Mouse (Mus musculus) regulatory T cell (primary cell): Measurements from ENCODE around the gene Hoxc5.

Source experiments
- in situ Hi-C: fragments of 300-600 bp; cut with MboI, MseI; formaldehyde crosslinking; loops from one replicate; pipeline ENCODE4 v1.15.1; 2025; ENCODE audit warnings: high pct_unique_total_duplicates

Gene Hoxc5

DNA sequence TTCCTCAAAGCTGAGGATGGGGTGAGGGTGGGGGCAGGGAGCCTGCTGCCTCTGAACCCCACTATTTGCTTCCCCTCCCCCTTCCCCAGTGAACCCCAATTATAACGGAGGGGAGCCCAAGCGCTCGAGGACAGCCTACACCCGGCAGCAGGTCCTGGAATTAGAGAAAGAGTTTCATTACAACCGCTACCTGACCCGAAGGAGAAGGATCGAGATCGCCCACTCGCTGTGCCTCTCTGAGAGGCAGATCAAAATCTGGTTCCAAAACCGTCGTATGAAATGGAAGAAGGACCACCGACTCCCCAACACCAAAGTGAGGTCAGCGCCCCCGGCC lies 68.3 kb downstream of the Hoxc5 start:
- in situ Hi-C loops = no loop called here

DNA sequence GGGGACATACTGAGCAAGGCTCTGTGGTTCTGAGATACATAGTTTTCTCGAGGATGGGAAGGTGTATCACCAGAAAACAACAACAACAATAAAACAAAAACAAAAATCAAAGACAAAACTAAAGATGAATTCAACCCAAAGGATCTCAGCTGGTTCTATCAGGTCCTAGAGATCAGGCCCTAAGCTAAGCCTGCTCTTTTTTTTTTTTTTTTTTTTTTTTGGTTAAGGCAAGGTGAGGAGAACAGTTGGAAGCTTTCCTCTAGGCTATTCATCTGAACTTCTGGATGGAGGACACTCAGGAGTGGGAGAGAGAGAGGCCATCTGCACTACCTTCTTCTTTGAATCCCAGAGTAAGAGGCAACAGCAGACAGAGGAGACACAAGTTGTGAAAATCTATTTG lies 70.3 kb downstream of the Hoxc5 start:
- in situ Hi-C loops = no loop called here

DNA sequence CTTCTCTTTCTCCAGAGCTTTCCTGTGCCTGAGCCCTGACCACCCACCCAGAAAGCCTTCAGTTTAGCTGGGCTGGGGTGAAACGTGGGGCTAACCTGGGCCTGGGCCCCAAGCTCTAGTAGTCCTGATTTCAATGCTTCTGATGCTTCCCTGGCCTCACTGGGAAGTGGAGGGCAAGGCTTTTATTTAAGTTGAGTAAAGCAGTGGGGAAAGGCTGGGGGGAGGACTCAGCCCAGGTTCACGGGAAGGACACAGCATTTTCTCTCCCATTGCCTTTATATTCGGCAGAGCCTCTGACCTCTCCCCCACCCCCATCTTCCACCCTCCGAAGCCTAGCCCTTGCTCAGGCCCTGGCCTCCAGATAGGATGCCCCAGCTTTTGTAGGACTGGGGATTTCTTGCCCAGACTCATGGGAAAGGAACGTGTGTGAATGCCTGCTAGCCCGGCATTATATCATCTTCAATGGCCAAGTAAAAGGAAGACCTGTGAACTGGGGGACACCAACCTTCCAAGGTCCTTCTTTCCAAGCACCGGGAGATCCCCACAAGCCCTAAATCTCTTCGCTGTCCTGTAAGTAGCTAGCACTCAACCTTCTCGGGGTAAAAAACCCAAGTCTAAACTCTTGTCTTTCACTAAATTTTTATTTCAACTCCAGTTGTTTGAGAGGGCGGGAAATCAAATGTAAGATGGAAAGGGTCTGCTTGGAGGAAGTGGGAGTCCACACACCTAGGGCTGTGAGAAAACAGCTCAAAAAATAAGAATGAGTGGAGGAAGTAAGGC lies 71.6 kb downstream of the Hoxc5 start:
- in situ Hi-C loops = no loop called here

GRCm38 (mm10) chr15:103039609-103040008 lies 72.4 kb downstream of the Hoxc5 start:
- in situ Hi-C loops = no loop called here

DNA sequence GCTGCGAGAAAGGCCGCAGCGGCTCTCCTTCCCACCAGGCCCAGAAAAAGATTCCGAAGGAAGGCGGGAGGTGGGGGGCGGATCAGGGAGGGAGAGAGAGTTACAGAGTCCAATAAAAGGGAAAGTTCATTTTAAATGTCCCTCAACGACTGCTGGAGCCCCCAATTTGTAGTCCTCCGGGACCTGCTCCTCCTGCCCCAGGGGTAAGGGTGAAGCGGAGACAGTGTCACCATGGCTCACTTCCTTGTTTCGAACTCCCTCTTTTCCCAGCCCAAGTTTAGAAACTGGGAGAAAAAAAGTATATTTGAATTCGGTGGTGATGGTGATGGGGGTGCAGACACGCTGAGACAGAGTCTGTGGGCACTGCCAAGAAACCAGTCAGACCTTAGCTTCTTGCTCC lies 73.4 kb downstream of the Hoxc5 start:
- in situ Hi-C loops = no loop called here

DNA sequence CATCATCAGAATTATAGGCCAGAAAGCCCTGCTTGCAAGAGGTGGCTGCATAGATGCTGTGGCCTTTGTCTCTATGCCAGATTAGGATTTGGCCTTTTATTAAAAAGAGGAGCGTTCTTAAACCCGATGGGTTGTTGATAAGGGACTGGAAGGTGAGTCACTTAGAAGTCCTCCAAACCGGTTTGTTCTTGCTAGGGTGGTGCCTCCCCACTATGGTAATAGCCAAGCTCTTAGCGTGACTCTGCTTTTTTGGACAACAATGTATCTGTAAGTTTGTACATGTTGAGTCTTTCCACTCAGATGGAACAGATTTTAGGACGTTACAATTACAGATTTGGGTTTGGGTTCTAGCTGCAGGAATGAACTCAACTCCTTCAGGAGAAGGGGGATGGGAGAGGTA lies 74.4 kb downstream of the Hoxc5 start:
- in situ Hi-C loops = no loop called here

GRCm38 (mm10) chr15:103042209-103042608 lies 75.0 kb downstream of the Hoxc5 start:
- in situ Hi-C loops = no loop called here

DNA sequence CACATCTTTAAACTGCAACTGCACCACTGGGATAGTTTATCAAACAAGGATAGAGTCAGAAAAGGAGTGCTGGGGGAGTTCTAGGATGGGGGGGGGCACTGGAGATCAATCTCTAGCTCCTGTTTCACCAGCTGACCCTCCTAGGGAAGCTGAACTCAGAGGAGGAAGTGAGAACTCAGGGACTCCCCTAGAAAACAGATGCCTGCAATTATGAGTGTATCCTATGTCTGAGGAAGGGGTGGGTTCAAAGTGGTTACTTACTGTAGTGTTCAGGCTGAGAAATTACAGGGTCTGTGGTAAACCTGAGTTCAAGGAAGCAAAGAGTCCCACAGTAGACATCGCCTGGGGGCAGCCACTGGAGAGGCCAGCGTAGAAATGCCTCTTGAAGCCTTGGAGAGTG lies 84.4 kb downstream of the Hoxc5 start:
- in situ Hi-C loops = loop anchor here (10.0 kb wide), 1 partner anchor 277 kb away; no protein-coding TSS in a partner anchor

DNA sequence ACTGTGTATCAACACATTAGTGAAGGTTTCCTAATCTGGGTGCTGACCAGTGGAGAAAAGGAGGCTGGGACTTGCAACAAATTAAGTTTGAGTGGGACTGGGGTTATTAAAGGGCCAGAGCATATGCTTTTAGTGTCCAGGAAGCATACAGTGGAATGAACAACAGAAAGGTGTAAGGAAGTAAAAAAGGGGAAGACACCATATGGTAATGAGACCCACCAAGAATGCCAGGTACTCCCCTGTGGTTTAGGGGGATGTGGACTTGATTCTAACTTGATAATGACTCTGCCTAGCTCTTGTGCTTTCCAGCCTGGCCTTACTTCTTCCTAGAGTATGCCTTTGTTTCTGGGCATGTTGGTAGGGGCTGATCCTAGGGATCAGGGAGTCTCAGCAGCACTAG lies 86.0 kb downstream of the Hoxc5 start:
- in situ Hi-C loops = loop anchor here (10.0 kb wide), 1 partner anchor 278 kb away; no protein-coding TSS in a partner anchor

DNA sequence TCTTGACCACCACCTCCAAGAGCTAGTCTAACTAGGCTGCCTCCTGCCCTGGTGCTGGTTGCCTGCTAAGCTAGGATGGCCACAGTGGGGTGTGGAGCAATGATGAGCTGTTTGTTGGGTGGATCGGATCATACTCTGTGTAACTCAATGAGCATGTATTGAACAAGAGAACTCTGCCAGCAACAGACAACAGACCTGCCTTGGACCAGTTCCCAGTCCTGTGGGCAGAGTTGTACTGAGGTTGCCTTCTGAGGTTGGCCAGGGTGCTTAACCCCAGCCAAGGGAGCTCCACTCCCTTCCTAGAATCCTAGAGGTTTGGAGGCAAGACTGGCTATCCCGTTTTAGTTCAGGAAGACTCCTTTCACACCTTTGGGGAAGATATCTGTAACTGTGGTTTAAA lies 89.2 kb downstream of the Hoxc5 start:
- in situ Hi-C loops = loop anchor here (10.0 kb wide), 1 partner anchor 282 kb away; no protein-coding TSS in a partner anchor

DNA sequence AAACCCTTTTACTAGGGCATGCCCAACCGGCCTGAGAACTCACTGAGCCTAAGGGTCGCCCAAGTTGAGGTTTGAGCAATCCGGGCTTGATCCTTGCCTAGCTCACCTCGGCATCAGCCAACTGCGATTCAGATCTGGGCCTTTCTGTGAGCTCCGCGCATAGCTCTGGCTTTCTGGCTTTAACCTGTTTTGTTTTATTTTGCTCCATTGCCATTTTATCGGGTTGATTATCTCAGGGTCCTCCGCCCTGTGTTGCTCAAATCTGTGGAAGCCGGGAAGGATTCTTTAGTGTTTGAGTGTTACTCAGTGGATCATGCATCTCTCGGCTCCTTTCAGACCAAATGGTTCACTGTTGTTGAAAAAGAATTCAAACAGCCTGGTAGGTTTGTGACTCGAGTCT lies 91.5 kb downstream of the Hoxc5 start:
- in situ Hi-C loops = loop anchor here (10.0 kb wide), 1 partner anchor 284 kb away; no protein-coding TSS in a partner anchor

DNA sequence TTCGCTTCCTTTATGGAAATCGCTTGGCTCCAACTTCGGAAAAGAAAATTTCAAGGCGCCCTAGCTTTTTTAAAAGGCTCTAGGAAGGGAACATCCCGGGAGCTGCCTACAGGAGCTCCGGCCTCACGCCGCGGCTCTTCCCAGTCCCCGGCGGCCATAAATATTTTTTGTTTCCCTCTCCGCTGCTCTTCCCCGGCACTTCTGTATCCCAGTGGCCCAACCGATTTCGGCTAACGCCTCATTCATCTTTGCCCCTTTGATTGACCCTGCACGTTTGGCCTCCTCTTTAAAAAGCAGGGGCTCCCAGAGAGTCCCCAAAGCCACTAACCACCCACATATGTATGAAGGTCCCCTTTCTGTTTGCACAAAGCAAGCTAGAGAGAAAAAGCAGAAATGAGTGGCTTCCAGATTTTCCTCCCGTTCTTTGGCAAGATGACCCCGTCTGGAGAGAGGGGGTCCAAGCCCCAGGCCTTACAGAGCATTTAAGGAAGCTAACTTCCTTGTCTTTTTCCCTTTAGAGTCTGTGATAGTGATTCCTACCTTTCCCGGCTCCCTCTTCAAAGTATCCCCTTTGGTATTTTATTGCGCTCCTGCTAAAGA lies 92.2 kb downstream of the Hoxc5 start:
- in situ Hi-C loops = loop anchor here (10.0 kb wide), 1 partner anchor 285 kb away; no protein-coding TSS in a partner anchor

GRCm38 (mm10) chr15:103060021-103060340 lies 92.7 kb downstream of the Hoxc5 start:
- in situ Hi-C loops = no loop called here

DNA sequence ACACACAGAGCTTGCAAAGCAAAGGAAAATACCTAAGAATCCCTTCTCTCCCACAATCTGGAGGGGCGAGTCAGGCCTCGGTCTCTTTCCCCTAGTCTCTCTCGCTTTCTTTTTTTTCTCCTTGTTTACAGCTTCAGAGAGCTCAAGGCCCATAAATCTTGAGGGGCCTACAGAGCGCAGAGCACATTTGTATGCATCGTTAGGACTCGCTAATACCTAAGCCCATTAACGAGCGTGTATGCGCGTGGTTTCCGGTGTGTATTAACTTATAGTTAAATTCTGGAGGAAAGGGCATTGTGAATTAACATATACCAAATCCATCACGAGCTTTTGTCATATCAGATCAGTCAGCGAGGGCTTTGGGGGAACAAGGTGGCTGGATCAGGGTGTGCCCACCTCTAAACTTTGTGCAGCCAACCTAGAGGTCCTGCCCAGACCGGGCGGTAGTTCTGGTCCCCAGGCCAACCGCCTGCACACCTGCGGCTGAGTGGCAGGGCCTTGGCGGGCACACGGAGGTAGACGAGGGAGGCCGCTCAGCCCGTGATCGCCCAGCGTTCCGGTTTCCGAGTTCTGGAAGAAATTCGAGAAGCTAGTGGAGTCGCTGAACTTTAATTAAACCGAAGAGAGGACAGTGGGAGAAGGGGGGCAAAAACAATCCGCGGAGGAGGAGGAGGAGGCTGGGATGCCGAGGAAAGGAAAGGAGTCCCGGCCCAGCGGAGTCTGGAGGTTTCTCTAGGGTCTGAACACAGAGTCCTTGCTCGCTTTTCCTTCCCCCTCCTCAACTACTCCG lies 93.3 kb downstream of the Hoxc5 start:
- in situ Hi-C loops = no loop called here

GRCm38 (mm10) chr15:103061131-103061825 lies 94.0 kb downstream of the Hoxc5 start:
- in situ Hi-C loops = no loop called here

GRCm38 (mm10) chr15:103061988-103062387 lies 94.7 kb downstream of the Hoxc5 start:
- in situ Hi-C loops = no loop called here

- in situ Hi-C loops = no loop called here
These were observed 98.4 kb downstream of the Hoxc5 start for GRCm38 (mm10) chr15:103065642-103066041.
